Mouse (Mus musculus): ENCODE measurements around the gene Rgmb. TPM values are rescaled to one million over a fixed set of nuclear protein-coding genes. Genes with fewer than 3 reads are reported as not detected.
A peak's percentile ranks its signal among the peaks of the same experiment; 100 is the strongest.

The Rgmb gene
- polyA plus RNA-seq, 1 experiment from 2014 or later = 101 TPM

- Histone ChIP-seq H3K27me3 (no peaks in the 10 kb centered on the region), H3K4me2 (replicated peaks) (no peak overlapping the region), H3K4me3 (no peak overlapping the region), H3K9ac (replicated peaks) (no peak overlapping the region), H3K36me3 (peaks cover 27% of the 10 kb centered on the region), H3K27ac (replicated peaks) (peak overlapping the region; percentile 27; the same call in 1 of the 2 replicates), H3K4me1 (peaks cover 47% of the 10 kb centered on the region), H3K9me3 (no peaks in the 10 kb centered on the region)
- 40% methylated on average over 4 of the region's 4 CpGs for WGBS
- ATAC-seq (ENCODE audit: low FRiP score, low read depth) = peak; percentile 17; the same call in 1 of the 2 replicates
Observed at GRCm38 (mm10) chr17:15808015-15808414, 22.8 kb downstream of the Rgmb start.

GRCm38 (mm10) chr17:15807295-15807984 is 23.4 kb downstream of the Rgmb start:
- peak; percentile 8; the same call in 1 of the 2 replicates for ATAC-seq (ENCODE audit: low FRiP score, low read depth)
- Histone ChIP-seq H3K9ac (replicated peaks) (no peak overlapping the region), H3K27me3 (no peaks in the 10 kb centered on the region), H3K9me3 (no peaks in the 10 kb centered on the region), H3K27ac (replicated peaks) (no peak overlapping the region), H3K4me3 (no peak overlapping the region), H3K4me1 (peaks cover 45% of the 10 kb centered on the region), H3K4me2 (replicated peaks) (no peak overlapping the region), H3K36me3 (peaks cover 23% of the 10 kb centered on the region)
- 87% methylated on average over 23 of the region's 23 CpGs for WGBS

GRCm38 (mm10) chr17:15804008-15804812 is 26.6 kb downstream of the Rgmb start:
- Histone ChIP-seq H3K27ac (replicated peaks) (no peak overlapping the region), H3K4me2 (replicated peaks) (no peak overlapping the region), H3K9ac (replicated peaks) (no peak overlapping the region), H3K36me3 (peaks cover 19% of the 10 kb centered on the region), H3K9me3 (no peaks in the 10 kb centered on the region), H3K4me1 (peaks cover 18% of the 10 kb centered on the region), H3K4me3 (no peak overlapping the region), H3K27me3 (no peaks in the 10 kb centered on the region)
- 56% methylated on average over 15 of the region's 15 CpGs for WGBS
- ATAC-seq (ENCODE audit: low FRiP score, low read depth) = peak; percentile 43; the same call in 1 of the 2 replicates

GRCm38 (mm10) chr17:15799195-15799793 is 31.5 kb downstream of the Rgmb start:
- H3K4me1 ChIP-seq = no peaks in the 10 kb centered on the region
- no peaks in the 10 kb centered on the region for H3K27me3 ChIP-seq
- 0 out of 2 replicates have a peak, but pooled peaks have one; percentile 45 for ATAC-seq (ENCODE audit: low FRiP score, low read depth)
- H3K9me3 ChIP-seq = no peaks in the 10 kb centered on the region
- no peak overlapping the region for H3K4me3 ChIP-seq
- no peak overlapping the region for H3K4me2 ChIP-seq (replicated peaks)
- no peak overlapping the region for H3K9ac ChIP-seq (replicated peaks)
- H3K27ac ChIP-seq (replicated peaks) = no peak overlapping the region
- no peaks in the 10 kb centered on the region for H3K36me3 ChIP-seq
- WGBS = 65% methylated on average over 3 of the region's 3 CpGs

GRCm38 (mm10) chr17:15790716-15791115 is 40.1 kb downstream of the Rgmb start:
- Histone ChIP-seq H3K4me1 (no peaks in the 10 kb centered on the region), H3K27ac (replicated peaks) (no peak overlapping the region), H3K9me3 (no peaks in the 10 kb centered on the region), H3K4me2 (replicated peaks) (no peak overlapping the region), H3K9ac (replicated peaks) (no peak overlapping the region), H3K4me3 (no peak overlapping the region), H3K27me3 (no peaks in the 10 kb centered on the region), H3K36me3 (no peaks in the 10 kb centered on the region)
- ATAC-seq (ENCODE audit: low FRiP score, low read depth) = no peak
- 81% methylated on average over 8 of the region's 8 CpGs for WGBS

GRCm38 (mm10) chr17:15787036-15787435 is 43.8 kb downstream of the Rgmb start:
- Histone ChIP-seq H3K36me3 (no peaks in the 10 kb centered on the region), H3K9ac (replicated peaks) (no peak overlapping the region), H3K4me2 (replicated peaks) (no peak overlapping the region), H3K27ac (replicated peaks) (no peak overlapping the region), H3K4me3 (no peak overlapping the region), H3K4me1 (no peaks in the 10 kb centered on the region), H3K9me3 (no peaks in the 10 kb centered on the region), H3K27me3 (no peaks in the 10 kb centered on the region)
- 23% methylated on average over 3 of the region's 3 CpGs for WGBS
- ATAC-seq (ENCODE audit: low FRiP score, low read depth) = peak; percentile 56; the same call in 1 of the 2 replicates

- Histone ChIP-seq H3K4me2 (replicated peaks) (no peak overlapping the region), H3K4me3 (no peak overlapping the region), H3K36me3 (no peaks in the 10 kb centered on the region), H3K9ac (replicated peaks) (no peak overlapping the region), H3K27ac (replicated peaks) (no peak overlapping the region), H3K27me3 (no peaks in the 10 kb centered on the region), H3K9me3 (no peaks in the 10 kb centered on the region), H3K4me1 (no peaks in the 10 kb centered on the region)
- no peak for ATAC-seq (ENCODE audit: low FRiP score, low read depth)
- 86% methylated on average over 6 of the region's 6 CpGs for WGBS
Observed at GRCm38 (mm10) chr17:15777979-15778378, 52.9 kb downstream of the Rgmb start.

GRCm38 (mm10) chr17:15776349-15776748 is 54.5 kb downstream of the Rgmb start:
- whole genome bisulfite sequencing = 78% methylated on average over 5 of the region's 5 CpGs
- H3K9me3 ChIP-seq = no peaks in the 10 kb centered on the region
- H3K4me2 ChIP-seq (replicated peaks) = no peak overlapping the region
- no peaks in the 10 kb centered on the region for H3K4me1 ChIP-seq
- ATAC-seq (ENCODE audit: low FRiP score, low read depth) = no peak
- no peaks in the 10 kb centered on the region for H3K27me3 ChIP-seq
- no peak overlapping the region for H3K4me3 ChIP-seq
- H3K9ac ChIP-seq (replicated peaks) = no peak overlapping the region
- no peaks in the 10 kb centered on the region for H3K36me3 ChIP-seq
- no peak overlapping the region for H3K27ac ChIP-seq (replicated peaks)

- H3K4me3 ChIP-seq = no peak overlapping the region
- 85% methylated on average over 5 of the region's 5 CpGs for WGBS
- H3K9ac ChIP-seq (replicated peaks) = no peak overlapping the region
- H3K4me1 ChIP-seq = no peaks in the 10 kb centered on the region
- no peak overlapping the region for H3K4me2 ChIP-seq (replicated peaks)
- H3K9me3 ChIP-seq = no peaks in the 10 kb centered on the region
- no peak for ATAC-seq (ENCODE audit: low FRiP score, low read depth)
- no peak overlapping the region for H3K27ac ChIP-seq (replicated peaks)
- H3K27me3 ChIP-seq = no peaks in the 10 kb centered on the region
- H3K36me3 ChIP-seq = peaks cover 12% of the 10 kb centered on the region
Observed at GRCm38 (mm10) chr17:15774565-15775215, 56.1 kb downstream of the Rgmb start.

GRCm38 (mm10) chr17:15773956-15774355 is 56.9 kb downstream of the Rgmb start:
- Histone ChIP-seq H3K36me3 (peaks cover 19% of the 10 kb centered on the region), H3K27ac (replicated peaks) (no peak overlapping the region), H3K4me2 (replicated peaks) (no peak overlapping the region), H3K4me1 (no peaks in the 10 kb centered on the region), H3K4me3 (no peak overlapping the region), H3K9me3 (no peaks in the 10 kb centered on the region), H3K9ac (replicated peaks) (no peak overlapping the region), H3K27me3 (no peaks in the 10 kb centered on the region)
- ATAC-seq (ENCODE audit: low FRiP score, low read depth) = no peak
- 86% methylated on average over 6 of the region's 6 CpGs for WGBS

GRCm38 (mm10) chr17:15769081-15769724 is 61.6 kb downstream of the Rgmb start:
- WGBS = 90% methylated on average over 7 of the region's 7 CpGs
- no peak overlapping the region for H3K4me3 ChIP-seq
- no peak overlapping the region for H3K4me2 ChIP-seq (replicated peaks)
- H3K27me3 ChIP-seq = no peaks in the 10 kb centered on the region
- H3K9me3 ChIP-seq = no peaks in the 10 kb centered on the region
- no peak for ATAC-seq (ENCODE audit: low FRiP score, low read depth)
- peaks cover 57% of the 10 kb centered on the region for H3K36me3 ChIP-seq
- no peak overlapping the region for H3K27ac ChIP-seq (replicated peaks)
- H3K9ac ChIP-seq (replicated peaks) = no peak overlapping the region
- no peaks in the 10 kb centered on the region for H3K4me1 ChIP-seq

Data from midbrain, embryonic 12.5 days (tissue).